Mouse (Mus musculus) neural tube, embryonic 14.5 days (tissue): Measurements from ENCODE around the gene Sub1. TPM values are rescaled to one million over a fixed set of nuclear protein-coding genes. Genes with fewer than 3 reads are reported as not detected.

ENCODE experiments used
- ATAC-seq: fragments of 200-750 bp; cut with Nextera tagmentation; 2 replicates; pipeline ENCODE4 v1.8.0; 2017; ENCODE audit warnings: low read depth, mild to moderate bottlenecking, moderate TSS enrichment, moderate library complexity
- H3K27ac ChIP-seq: fragments of 300-500 bp; sonication (generic); 2 replicates; pipeline ENCODE4 v1.5.1; 2014; ENCODE audit warnings: low read depth, mild to moderate bottlenecking, control low read depth, low read length, moderate library complexity, mixed read lengths
- H3K27me3 ChIP-seq: fragments of 300-500 bp; sonication (generic); 2 replicates; pipeline ENCODE4 v1.6.1; 2014; ENCODE audit warnings: low read length; ENCODE audit not compliant: control insufficient read depth, insufficient read depth
- H3K36me3 ChIP-seq: fragments of 300-500 bp; sonication (generic); 2 replicates; pipeline ENCODE4 v1.6.1; 2014; ENCODE audit warnings: low read length, mixed read lengths; ENCODE audit not compliant: control insufficient read depth, insufficient read depth
- H3K4me1 ChIP-seq: fragments of 300-500 bp; sonication (generic); 2 replicates; pipeline ENCODE4 v1.6.1; 2014; ENCODE audit warnings: low read length; ENCODE audit not compliant: control insufficient read depth, insufficient read depth
- H3K4me2 ChIP-seq: fragments of 300-500 bp; sonication (generic); 2 replicates; pipeline ENCODE4 v1.6.1; 2014; ENCODE audit warnings: mild to moderate bottlenecking, low read depth, low read length, control low read depth
- H3K4me3 ChIP-seq: fragments of 300-500 bp; sonication (generic); 2 replicates; pipeline ENCODE4 v1.5.1; 2014; ENCODE audit warnings: low read depth, low read length, control low read depth, mixed read lengths
- H3K9ac ChIP-seq: fragments of 300-500 bp; sonication (generic); replicated peaks from 2 replicates; pipeline ENCODE4 v1.6.1; 2014; ENCODE audit warnings: low read depth, mild to moderate bottlenecking, control low read depth, low read length, mixed read lengths
- H3K9me3 ChIP-seq: fragments of 300-500 bp; sonication (generic); 2 replicates; pipeline ENCODE4 v1.6.1; 2016; ENCODE audit warnings: low read length; ENCODE audit not compliant: control insufficient read depth
- WGBS: fragments of 180-500 bp; shearing (Covaris S2); extraction: QIAGEN DNeasy Blood & Tissue Kit; methylation state at CpG from one replicate; pipeline ENCODE4 v1.1.7; 2014; 5-methylcytosine and 5-hydroxymethylcytosine counted together
- polyA plus RNA-seq: library from polyadenylated mRNA; unstranded; fragments of >200 nt; fragmentation: Nextera tagmentation; extraction: Ambion mirVana; gene quantifications from 2 replicates; pipeline ENCODE4 v1.2.1, GENCODE M21; 2014

Gene Sub1
- polyA plus RNA-seq, 1 experiment from 2014 or later: 564 TPM

DNA sequence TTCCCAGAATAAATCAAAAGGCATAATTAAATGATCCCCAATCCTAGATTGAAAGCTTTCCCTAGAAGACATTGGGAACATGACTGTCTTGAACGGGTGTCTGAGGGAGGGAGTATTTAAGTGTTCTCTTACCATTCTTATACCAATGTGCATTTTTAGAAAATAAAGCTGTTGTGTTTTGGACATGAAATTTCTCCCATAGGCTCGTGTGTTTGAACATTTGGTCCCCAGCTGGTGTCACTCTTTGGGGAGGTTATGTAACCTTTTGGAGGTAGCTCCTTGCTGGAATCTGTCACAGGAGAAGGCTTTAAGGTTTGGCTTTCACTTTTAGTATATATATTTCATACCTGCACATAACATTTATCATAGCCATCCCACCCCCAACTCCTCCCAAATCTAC lies 18.6 kb downstream of the Sub1 start:
- H3K9me3 ChIP-seq: no peaks in the 10 kb centered on the region
- H3K4me1 ChIP-seq: no peaks in the 10 kb centered on the region
- no peak overlapping the region for H3K9ac ChIP-seq
- no peak for ATAC-seq
- H3K27me3 ChIP-seq: no peaks in the 10 kb centered on the region
- no peak overlapping the region for H3K27ac ChIP-seq
- H3K4me3 ChIP-seq: no peak overlapping the region
- no peak overlapping the region for H3K4me2 ChIP-seq
- WGBS: 83% methylated on average over 2 of the region's 2 CpGs
- peaks cover 22% of the 10 kb centered on the region; the same call in 1 of the 2 replicates for H3K36me3 ChIP-seq

GRCm38 (mm10) chr15:11977071-11977470 lies 19.7 kb downstream of the Sub1 start:
- no peak overlapping the region for H3K27ac ChIP-seq
- no peak for ATAC-seq
- H3K9me3 ChIP-seq: no peaks in the 10 kb centered on the region
- H3K36me3 ChIP-seq: peaks cover 16% of the 10 kb centered on the region; the same call in 1 of the 2 replicates
- no peaks in the 10 kb centered on the region for H3K4me1 ChIP-seq
- H3K27me3 ChIP-seq: no peaks in the 10 kb centered on the region
- no peak overlapping the region for H3K4me2 ChIP-seq
- no peak overlapping the region for H3K9ac ChIP-seq
- no peak overlapping the region for H3K4me3 ChIP-seq
- WGBS: 96% methylated on average over 1 of the region's 1 CpGs

DNA sequence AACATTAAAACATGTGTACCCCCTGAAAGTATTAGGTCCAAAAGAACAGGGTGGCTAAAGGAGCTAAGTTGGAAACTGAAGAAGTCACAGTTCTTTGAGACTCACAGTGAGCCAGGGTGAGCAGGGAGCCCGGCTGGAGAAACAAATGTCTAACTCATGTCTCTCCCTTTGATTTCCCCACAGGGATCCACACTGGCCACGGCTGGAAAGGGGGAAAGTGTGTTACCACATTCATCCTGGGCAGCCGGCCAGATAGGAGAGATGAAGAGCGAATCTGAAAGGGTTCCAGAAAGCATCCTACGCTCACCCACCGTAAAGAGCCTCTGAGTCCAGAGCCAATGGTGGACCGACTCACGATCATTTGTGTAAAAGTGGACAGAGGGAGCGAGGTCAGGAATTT lies 20.9 kb downstream of the Sub1 start:
- Histone ChIP-seq H3K27me3 (no peaks in the 10 kb centered on the region), H3K4me3 (no peak overlapping the region), H3K27ac (no peak overlapping the region), H3K9ac (no peak overlapping the region), H3K9me3 (no peaks in the 10 kb centered on the region), H3K4me2 (no peak overlapping the region), H3K4me1 (no peaks in the 10 kb centered on the region), H3K36me3 (peaks cover 6% of the 10 kb centered on the region; the same call in 1 of the 2 replicates)
- WGBS: 74% methylated on average over 9 of the region's 9 CpGs
- no peak for ATAC-seq

DNA sequence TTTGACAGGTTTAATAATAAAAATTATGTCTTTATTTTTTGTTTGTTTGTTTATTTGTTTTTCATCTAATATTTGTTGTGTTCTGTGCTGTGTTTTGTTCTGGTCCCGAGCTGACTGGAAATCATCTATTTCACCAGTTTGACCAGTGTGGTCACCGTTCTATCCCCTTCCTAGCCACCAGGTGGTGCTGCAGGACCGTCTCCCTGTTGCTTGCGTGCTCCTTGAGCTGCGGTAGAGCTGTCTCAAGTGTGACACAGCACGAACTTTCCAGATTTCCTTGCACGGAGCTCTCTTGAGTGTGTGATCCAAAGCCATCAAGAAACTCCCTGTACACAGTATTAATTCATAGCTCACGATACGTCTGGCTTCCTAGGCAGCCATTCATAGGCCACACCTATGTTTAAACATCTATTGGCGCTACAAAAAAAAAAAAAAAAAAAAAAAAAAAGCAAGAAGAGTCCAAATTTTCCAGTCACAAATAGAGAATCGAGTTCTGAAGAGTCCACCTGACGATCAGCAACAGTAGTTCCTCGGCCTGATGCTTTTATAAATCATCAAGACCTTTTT lies 24.8 kb downstream of the Sub1 start:
- no peaks in the 10 kb centered on the region for H3K4me1 ChIP-seq
- no peaks in the 10 kb centered on the region for H3K36me3 ChIP-seq
- WGBS: 27% methylated on average over 13 of the region's 13 CpGs
- no peak overlapping the region for H3K27ac ChIP-seq
- H3K9me3 ChIP-seq: no peaks in the 10 kb centered on the region
- H3K27me3 ChIP-seq: no peaks in the 10 kb centered on the region
- no peak overlapping the region for H3K4me2 ChIP-seq
- peak; percentile 81 for ATAC-seq
- no peak overlapping the region for H3K9ac ChIP-seq
- H3K4me3 ChIP-seq: no peak overlapping the region

- Histone ChIP-seq H3K27ac (no peak overlapping the region), H3K4me3 (no peak overlapping the region), H3K4me1 (no peaks in the 10 kb centered on the region), H3K9me3 (no peaks in the 10 kb centered on the region), H3K9ac (no peak overlapping the region), H3K36me3 (no peaks in the 10 kb centered on the region), H3K4me2 (no peak overlapping the region), H3K27me3 (no peaks in the 10 kb centered on the region)
- no peak for ATAC-seq
- 80% methylated on average over 10 of the region's 10 CpGs for WGBS
Observed at GRCm38 (mm10) chr15:11970621-11971020, 26.2 kb downstream of the Sub1 start.

DNA sequence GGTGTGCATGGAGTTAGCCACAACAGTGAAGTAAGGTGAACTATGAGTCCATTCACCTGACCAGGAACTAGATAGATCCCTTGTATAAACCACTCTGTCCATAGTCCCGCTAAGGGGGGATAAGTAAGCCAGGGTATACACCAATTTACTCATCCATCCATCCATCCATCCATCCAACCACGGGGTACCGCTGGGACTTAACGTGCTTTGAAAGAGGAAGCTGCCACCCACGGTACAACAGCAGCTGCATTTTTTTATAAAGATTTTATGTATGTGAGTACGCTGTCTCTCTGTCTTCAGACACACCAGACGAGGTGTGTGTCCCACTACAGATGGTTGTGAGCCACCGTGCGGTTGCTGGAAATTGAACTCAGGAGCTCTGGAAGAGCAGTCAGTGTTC lies 27.9 kb downstream of the Sub1 start:
- Histone ChIP-seq H3K27ac (no peak overlapping the region), H3K36me3 (no peaks in the 10 kb centered on the region), H3K4me3 (no peak overlapping the region), H3K27me3 (no peaks in the 10 kb centered on the region), H3K9ac (no peak overlapping the region), H3K4me1 (no peaks in the 10 kb centered on the region), H3K9me3 (no peaks in the 10 kb centered on the region), H3K4me2 (no peak overlapping the region)
- no peak for ATAC-seq
- WGBS: 90% methylated on average over 9 of the region's 9 CpGs

DNA sequence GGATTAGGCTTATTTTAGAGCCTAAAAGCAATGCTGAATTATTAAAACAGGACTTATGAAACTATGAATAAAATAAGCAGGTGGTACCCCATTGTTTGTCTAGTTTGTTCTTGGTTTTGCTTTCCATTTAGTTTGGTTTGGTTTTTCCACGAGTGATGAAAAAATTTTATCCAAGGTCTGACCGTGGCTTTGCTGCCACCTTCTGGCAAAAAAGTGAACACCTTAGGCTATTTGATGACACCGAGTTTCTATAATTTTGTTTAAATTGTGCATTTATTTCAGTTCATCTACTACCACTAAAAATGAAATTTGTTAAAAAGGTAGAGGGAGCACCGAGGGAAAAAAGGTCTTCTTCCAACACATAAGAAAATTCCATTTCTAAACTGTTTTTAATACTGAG lies 30.4 kb downstream of the Sub1 start:
- H3K4me1 ChIP-seq: no peaks in the 10 kb centered on the region
- WGBS: 14% methylated on average over 4 of the region's 4 CpGs
- 0 out of 2 replicates have a peak, but pooled peaks have one; percentile 19 for ATAC-seq
- no peaks in the 10 kb centered on the region for H3K9me3 ChIP-seq
- no peak overlapping the region for H3K4me2 ChIP-seq
- H3K27me3 ChIP-seq: no peaks in the 10 kb centered on the region
- H3K4me3 ChIP-seq: no peak overlapping the region
- H3K27ac ChIP-seq: no peak overlapping the region
- H3K9ac ChIP-seq: no peak overlapping the region
- H3K36me3 ChIP-seq: no peaks in the 10 kb centered on the region

DNA sequence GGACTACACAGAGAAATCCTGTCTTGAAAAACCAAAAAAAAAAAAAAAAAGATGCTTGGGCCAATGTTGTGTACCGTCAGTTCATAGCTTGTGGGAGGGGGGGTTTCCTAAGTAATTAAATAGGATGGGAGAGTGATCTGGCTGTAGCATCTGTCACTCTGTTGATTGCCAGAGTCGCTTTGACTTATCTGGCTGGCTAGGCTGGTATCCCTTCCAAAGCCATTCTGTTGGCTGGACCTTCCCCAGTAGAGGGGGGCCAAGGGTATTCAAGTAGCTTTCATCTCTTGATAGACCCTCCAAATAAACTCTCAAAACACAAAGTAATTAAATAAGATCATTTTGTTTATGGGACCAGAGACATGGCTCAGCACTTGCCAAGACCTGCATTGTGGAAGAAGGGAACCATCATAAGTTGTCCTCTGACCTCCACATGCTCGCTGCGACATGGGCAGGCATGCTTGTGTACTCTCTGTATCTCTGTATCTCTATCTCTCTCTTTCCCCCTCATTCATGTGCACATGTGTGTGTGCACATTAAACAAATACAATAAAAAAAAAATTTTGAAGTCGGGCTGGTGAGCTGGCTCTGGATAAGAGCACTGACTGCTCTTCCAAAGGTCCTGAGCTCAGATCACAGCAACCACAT lies 31.5 kb downstream of the Sub1 start:
- Histone ChIP-seq H3K9me3 (no peaks in the 10 kb centered on the region), H3K27ac (no peak overlapping the region), H3K27me3 (no peaks in the 10 kb centered on the region), H3K4me2 (no peak overlapping the region), H3K36me3 (no peaks in the 10 kb centered on the region), H3K4me1 (no peaks in the 10 kb centered on the region), H3K9ac (no peak overlapping the region), H3K4me3 (no peak overlapping the region)
- 92% methylated on average over 5 of the region's 5 CpGs for WGBS
- peak; percentile 23; the same call in 1 of the 2 replicates for ATAC-seq

DNA sequence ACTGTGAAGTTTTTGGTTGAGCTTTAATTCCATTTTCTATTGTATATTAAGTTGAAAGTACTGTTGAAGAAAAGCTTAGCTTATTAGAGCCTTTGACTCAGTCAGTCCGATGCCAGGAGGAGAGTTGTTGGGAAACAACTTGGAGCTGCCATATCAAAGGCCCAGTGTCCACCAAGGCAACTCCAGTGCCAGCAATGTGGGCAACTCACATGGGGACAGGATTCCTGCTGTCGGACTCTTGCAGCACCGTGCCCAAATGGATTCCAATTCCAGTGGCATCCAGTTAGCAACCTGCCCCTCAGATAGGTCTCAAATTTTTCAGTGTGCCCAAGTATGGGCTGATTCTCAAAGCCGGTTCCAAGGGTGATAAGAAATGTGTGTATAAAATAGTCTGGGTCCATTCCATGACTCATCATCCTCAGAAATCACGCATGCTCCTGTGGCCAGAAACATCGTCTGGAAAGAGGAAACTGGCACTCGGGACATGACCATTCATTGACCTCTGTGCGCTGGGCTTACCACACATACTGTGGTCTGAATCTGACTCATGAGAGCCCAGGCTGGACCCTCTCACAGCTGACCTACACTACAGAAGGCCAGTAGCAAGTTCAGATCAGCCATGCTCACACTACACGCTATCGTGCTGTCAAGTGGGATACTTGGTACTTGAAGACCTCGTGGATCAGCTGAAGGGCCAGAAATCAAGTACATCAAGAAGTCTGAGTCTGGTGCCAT lies 32.8 kb downstream of the Sub1 start:
- 93% methylated on average over 11 of the region's 11 CpGs for WGBS
- no peaks in the 10 kb centered on the region for H3K27me3 ChIP-seq

More for the DNA sequence above, 32.8 kb downstream of the Sub1 start:
- H3K4me3 ChIP-seq: no peak overlapping the region
- no peak overlapping the region for H3K4me2 ChIP-seq
- ATAC-seq: no peak
- no peaks in the 10 kb centered on the region for H3K4me1 ChIP-seq
- no peak overlapping the region for H3K9ac ChIP-seq
- H3K27ac ChIP-seq: no peak overlapping the region
- no peaks in the 10 kb centered on the region for H3K36me3 ChIP-seq
- no peaks in the 10 kb centered on the region for H3K9me3 ChIP-seq
